Mouse (Mus musculus) adrenal gland (tissue): Measurements from ENCODE around the gene Tmem268.

ENCODE experiments used
- intact Hi-C: fragments of 180-260 bp; cut with DNase I; formaldehyde crosslinking; loops from one replicate; pipeline ENCODE4 v1.15.1; 2025

The Tmem268 gene

DNA sequence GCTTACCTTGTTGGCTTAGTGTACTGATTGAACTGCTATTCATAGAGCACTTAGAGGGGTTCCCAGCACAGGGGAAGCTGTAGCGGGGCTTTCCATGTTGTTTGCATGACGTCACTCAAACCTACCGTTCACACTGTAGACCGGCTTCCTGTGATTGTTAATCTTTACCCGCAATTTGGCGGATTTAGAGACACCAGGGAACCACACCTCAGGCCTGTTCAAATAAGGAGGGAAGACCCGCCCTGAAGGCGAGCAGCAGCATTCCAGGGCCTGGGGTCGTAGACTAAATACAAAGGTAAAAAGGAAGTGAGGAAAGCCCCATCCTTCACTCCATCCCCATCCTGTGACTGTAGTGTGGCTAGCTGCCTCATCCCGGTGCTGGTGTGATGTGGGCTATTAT, 36.7 kb downstream of the Tmem268 start:
- intact Hi-C loops = no loop called here

GRCm38 (mm10) chr4:63596010-63596409, 37.4 kb downstream of the Tmem268 start:
- intact Hi-C loops = no loop called here

DNA sequence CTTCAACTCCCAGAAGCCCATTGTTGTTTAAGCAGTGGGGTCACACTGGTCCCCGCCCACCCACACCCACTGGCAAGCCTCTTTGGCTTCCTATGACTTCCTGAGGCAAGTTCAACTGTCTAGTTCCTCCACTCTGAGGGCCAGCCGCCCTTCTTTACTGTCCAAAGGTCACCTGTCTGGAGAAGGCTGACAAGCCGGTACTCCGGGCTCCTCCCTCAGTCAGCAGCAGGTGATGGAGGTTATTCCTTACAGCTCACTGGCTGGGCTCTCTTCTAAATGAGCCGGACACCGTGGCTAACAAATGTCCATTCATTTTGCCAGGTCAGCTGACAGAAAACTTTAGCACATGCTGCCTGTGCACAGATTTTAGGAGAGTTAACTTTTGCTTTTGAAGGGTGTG, 42.2 kb downstream of the Tmem268 start:
- intact Hi-C loops = no loop called here

GRCm38 (mm10) chr4:63601263-63601662, 42.7 kb downstream of the Tmem268 start:
- intact Hi-C loops = no loop called here

GRCm38 (mm10) chr4:63604945-63605344, 46.4 kb downstream of the Tmem268 start, which contains the start of gene Gm11213:
Gm11213 (minus strand) TSS chr4:63605261.
- intact Hi-C loops = no loop called here

- intact Hi-C loops = no loop called here
Observed at GRCm38 (mm10) chr4:63605545-63605944, 47.0 kb downstream of the Tmem268 start.

- intact Hi-C loops = no loop called here
Observed at GRCm38 (mm10) chr4:63605968-63606367, 47.4 kb downstream of the Tmem268 start.

DNA sequence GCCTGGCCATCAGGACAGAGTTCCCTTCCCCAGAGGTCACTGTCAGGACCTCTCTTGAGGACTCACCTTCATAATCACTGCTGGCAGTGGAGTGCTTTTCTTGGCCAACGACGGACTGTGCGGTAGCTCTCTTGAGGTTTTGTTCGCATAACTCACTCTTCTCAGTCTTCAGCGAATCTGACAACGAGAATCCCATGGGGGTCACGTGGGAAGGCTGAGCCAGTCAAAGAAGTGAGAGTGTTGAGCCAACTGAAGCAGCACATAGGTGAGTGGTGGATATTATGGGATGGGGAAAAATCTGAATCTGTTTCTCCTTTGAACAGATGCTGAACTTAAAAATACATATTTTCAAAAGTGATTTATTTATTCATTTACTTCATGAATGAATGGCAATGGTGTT, 49.8 kb downstream of the Tmem268 start:
- intact Hi-C loops = no loop called here

- intact Hi-C loops = no loop called here
Observed at GRCm38 (mm10) chr4:63621861-63622260, 63.3 kb downstream of the Tmem268 start.

DNA sequence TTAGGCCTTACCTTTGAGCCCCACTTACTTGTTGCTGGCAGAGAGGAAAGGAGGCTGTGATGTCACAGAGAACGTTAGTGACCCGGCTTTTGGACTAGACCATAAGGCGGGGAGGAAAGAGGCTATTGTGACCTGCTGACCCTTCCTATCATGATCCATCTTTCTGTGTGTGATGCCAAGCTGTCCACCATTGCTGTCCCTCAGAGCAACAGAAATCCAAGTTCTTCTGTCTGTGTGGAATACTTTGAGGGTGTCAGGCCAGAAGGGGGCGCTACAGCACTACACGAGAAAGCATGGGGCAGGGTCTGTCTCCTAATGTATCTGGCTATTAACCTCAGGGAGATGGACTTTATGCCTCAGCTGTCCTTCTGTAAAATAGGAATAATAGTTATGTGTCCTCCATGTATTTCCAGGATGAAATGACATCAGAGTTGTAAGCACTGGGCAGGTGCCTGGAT, 63.8 kb downstream of the Tmem268 start, which contains the start of gene Tex48:
TSS of gene Tex48 (minus strand) at position 51 of the 458 bp plus-strand sequence.
- intact Hi-C loops = no loop called here

GRCm38 (mm10) chr4:63625563-63626080, 67.0 kb downstream of the Tmem268 start:
- intact Hi-C loops = no loop called here

DNA sequence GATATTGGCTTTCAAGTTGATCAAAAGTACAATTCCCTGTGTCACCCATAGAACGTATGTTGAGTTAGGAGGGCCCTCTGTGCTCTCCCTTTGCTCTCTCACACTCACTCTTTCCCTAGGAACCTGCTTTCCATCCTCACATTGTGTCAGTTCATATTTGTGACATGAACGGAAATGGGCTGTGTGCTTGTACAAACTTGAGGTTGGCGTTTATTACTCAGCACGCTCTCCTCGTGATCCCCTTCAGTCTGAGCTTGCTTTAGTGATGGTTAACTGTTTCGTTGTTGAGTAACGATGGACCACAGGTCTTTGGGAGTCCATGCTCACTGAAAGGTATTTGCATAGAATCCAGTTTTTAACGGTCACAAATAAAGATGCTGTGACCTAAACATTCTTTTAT, 68.5 kb downstream of the Tmem268 start:
- intact Hi-C loops = no loop called here

- intact Hi-C loops = no loop called here
Observed at GRCm38 (mm10) chr4:63633181-63633580, 74.6 kb downstream of the Tmem268 start.
